Mouse (Mus musculus) forebrain, embryonic 16.5 days (tissue): ENCODE data around the gene Gapvd1. TPM values are rescaled to one million over a fixed set of nuclear protein-coding genes. Genes with fewer than 3 reads are reported as not detected.

Experiments
- ATAC-seq: fragments of 200-750 bp; cut with Nextera tagmentation; 2 replicates; pipeline ENCODE4 v1.8.0; 2017; ENCODE audit warnings: mild to moderate bottlenecking, moderate library complexity
- H3K27ac ChIP-seq: fragments of 300-500 bp; sonication (generic); 2 replicates; pipeline ENCODE4 v1.5.1; 2014; ENCODE audit warnings: low read length, control low read depth
- H3K27me3 ChIP-seq: fragments of 300-500 bp; sonication (generic); replicated peaks from 2 replicates; pipeline ENCODE4 v1.6.1; 2014; ENCODE audit warnings: low read length; ENCODE audit not compliant: control insufficient read depth, insufficient read depth
- H3K36me3 ChIP-seq: fragments of 300-500 bp; sonication (generic); 2 replicates; pipeline ENCODE4 v1.6.1; 2014; ENCODE audit not compliant: control insufficient read depth, insufficient read depth
- H3K4me1 ChIP-seq: fragments of 300-500 bp; sonication (generic); replicated peaks from 2 replicates; pipeline ENCODE4 v1.6.1; 2014; ENCODE audit warnings: low read length; ENCODE audit not compliant: control insufficient read depth, insufficient read depth
- H3K4me2 ChIP-seq: fragments of 300-500 bp; sonication (generic); 2 replicates; pipeline ENCODE4 v1.6.1; 2014; ENCODE audit warnings: mild to moderate bottlenecking, low read length, control low read depth
- H3K4me3 ChIP-seq: fragments of 300-500 bp; sonication (generic); replicated peaks from 2 replicates; pipeline ENCODE4 v1.5.1; 2014; ENCODE audit warnings: mild to moderate bottlenecking, low read length, control low read depth
- H3K9ac ChIP-seq: fragments of 300-500 bp; sonication (generic); replicated peaks from 2 replicates; pipeline ENCODE4 v1.6.1; 2014; ENCODE audit warnings: low read depth, low read length, control low read depth
- H3K9me3 ChIP-seq: fragments of 300-500 bp; sonication (generic); 2 replicates; pipeline ENCODE4 v1.6.1; 2016; ENCODE audit warnings: low read length; ENCODE audit not compliant: control insufficient read depth
- WGBS: fragments of 180-500 bp; shearing (Covaris S2); extraction: QIAGEN DNeasy Blood & Tissue Kit; methylation state at CpG from one replicate; pipeline ENCODE4 v1.1.7; 2014; 5-methylcytosine and 5-hydroxymethylcytosine counted together
- polyA plus RNA-seq: library from polyadenylated mRNA; unstranded; fragments of >200 nt; fragmentation: Nextera tagmentation; extraction: Ambion mirVana; gene quantifications from 2 replicates; pipeline ENCODE4 v1.2.1, GENCODE M21; 2015

Gapvd1 gene
- polyA plus RNA-seq, 1 experiment from 2014 or later = 126 TPM

GRCm38 (mm10) chr2:34646541-34646865 lies 108.5 kb downstream of the Gapvd1 start:
- Histone ChIP-seq H3K27ac (no peak overlapping the region), H3K36me3 (no peaks in the 10 kb centered on the region), H3K27me3 (0 out of 2 replicates have a peak, but pooled peaks cover 4% of the 10 kb centered on the region), H3K4me1 (peaks cover 9% of the 10 kb centered on the region), H3K4me3 (no peak overlapping the region; the same call in 1 of the 2 replicates), H3K4me2 (peak overlapping the region; percentile 38), H3K9me3 (no peaks in the 10 kb centered on the region), H3K9ac (no peak overlapping the region)
- 9% methylated on average over 5 of the region's 5 CpGs for WGBS
- no peak for ATAC-seq

DNA sequence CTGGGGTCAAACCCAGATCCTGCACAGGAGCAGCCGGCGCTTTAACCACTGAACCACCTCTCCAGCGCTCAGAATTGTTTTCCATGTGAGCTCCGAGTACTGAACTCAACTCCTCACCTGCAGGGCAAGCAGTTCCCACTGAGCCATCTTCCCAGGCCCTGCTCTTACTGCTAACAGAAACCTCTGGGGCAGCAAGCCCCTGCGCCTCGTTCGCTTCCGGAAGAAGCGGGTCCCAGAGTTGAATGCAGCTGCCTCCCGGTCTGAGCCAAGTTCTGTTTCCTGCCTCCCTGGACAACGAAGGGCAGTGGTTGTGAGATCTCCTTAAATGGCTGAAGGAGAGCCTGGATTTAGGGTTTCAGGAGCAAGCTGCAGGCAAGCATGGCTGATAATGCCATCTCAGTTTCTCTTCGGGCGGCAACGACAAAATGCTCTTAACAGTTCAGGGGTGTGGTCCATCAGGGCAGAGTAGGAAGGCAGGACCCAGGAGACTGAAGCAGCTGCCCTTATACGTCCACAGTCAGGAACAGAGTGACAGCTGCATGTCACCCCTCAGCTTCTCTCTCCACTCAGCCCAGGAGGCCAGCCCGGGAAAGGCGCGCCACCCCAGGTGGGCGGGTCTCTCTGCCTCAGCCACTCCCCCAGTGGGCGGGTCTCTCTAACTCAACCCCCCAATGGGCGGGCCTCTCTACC lies 109.0 kb downstream of the Gapvd1 start:
- 12% methylated on average over 21 of the region's 21 CpGs for WGBS
- no peak overlapping the region; the same call in 1 of the 2 replicates for H3K9ac ChIP-seq
- ATAC-seq = peak; percentile 77

GRCm38 (mm10) chr2:34644571-34645526 lies 110.2 kb downstream of the Gapvd1 start:
- no peak overlapping the region for H3K9ac ChIP-seq
- no peak for ATAC-seq
- H3K4me1 ChIP-seq = peaks cover 9% of the 10 kb centered on the region
- H3K4me3 ChIP-seq = no peak overlapping the region
- H3K9me3 ChIP-seq = no peaks in the 10 kb centered on the region
- no peaks in the 10 kb centered on the region for H3K36me3 ChIP-seq
- no peak overlapping the region for H3K27ac ChIP-seq
- H3K4me2 ChIP-seq = no peak overlapping the region
- H3K27me3 ChIP-seq = 0 out of 2 replicates have a peak, but pooled peaks cover 4% of the 10 kb centered on the region
- WGBS = 28% methylated on average over 22 of the region's 22 CpGs

More for the DNA sequence above, 109.0 kb downstream of the Gapvd1 start:
- H3K27ac ChIP-seq = no peak overlapping the region
- no peaks in the 10 kb centered on the region for H3K9me3 ChIP-seq
- 0 out of 2 replicates have a peak, but pooled peaks cover 4% of the 10 kb centered on the region for H3K27me3 ChIP-seq
- peaks cover 9% of the 10 kb centered on the region for H3K4me1 ChIP-seq
- peak overlapping the region; percentile 23 for H3K4me3 ChIP-seq
- no peaks in the 10 kb centered on the region for H3K36me3 ChIP-seq
- H3K4me2 ChIP-seq = peak overlapping the region; percentile 38

DNA sequence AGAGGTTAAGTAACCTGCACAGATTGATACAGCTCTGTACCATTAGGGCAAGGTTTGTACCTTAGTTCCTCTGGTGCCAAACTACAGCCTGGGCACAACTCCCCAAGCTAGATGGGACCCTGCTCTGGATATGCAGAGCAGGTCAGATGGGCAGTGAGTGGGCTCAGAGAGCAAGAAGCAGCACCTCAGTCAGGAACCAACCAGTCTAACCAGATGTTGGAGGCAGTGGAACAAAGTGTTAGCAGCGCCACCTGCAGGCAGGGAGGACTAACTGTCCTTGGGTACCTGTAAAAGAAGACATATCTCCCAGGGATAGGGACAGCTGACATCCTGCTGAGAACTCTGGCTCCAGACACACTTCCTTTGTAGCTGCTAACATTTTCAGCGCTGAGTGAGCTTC lies 112.7 kb downstream of the Gapvd1 start:
- Histone ChIP-seq H3K4me2 (no peak overlapping the region), H3K27me3 (0 out of 2 replicates have a peak, but pooled peaks cover 4% of the 10 kb centered on the region), H3K4me3 (no peak overlapping the region), H3K9ac (no peak overlapping the region), H3K9me3 (no peaks in the 10 kb centered on the region), H3K36me3 (no peaks in the 10 kb centered on the region), H3K27ac (no peak overlapping the region), H3K4me1 (peaks cover 11% of the 10 kb centered on the region)
- WGBS = 32% methylated on average over 2 of the region's 2 CpGs
- no peak for ATAC-seq

GRCm38 (mm10) chr2:34639725-34640124 lies 115.3 kb downstream of the Gapvd1 start:
- Histone ChIP-seq H3K4me3 (no peak overlapping the region), H3K36me3 (no peaks in the 10 kb centered on the region), H3K9me3 (no peaks in the 10 kb centered on the region), H3K27me3 (0 out of 2 replicates have a peak, but pooled peaks cover 2% of the 10 kb centered on the region), H3K4me1 (peaks cover 3% of the 10 kb centered on the region), H3K4me2 (no peak overlapping the region), H3K27ac (no peak overlapping the region), H3K9ac (no peak overlapping the region)
- WGBS = 64% methylated on average over 5 of the region's 5 CpGs
- 0 out of 2 replicates have a peak, but pooled peaks have one; percentile 11 for ATAC-seq

DNA sequence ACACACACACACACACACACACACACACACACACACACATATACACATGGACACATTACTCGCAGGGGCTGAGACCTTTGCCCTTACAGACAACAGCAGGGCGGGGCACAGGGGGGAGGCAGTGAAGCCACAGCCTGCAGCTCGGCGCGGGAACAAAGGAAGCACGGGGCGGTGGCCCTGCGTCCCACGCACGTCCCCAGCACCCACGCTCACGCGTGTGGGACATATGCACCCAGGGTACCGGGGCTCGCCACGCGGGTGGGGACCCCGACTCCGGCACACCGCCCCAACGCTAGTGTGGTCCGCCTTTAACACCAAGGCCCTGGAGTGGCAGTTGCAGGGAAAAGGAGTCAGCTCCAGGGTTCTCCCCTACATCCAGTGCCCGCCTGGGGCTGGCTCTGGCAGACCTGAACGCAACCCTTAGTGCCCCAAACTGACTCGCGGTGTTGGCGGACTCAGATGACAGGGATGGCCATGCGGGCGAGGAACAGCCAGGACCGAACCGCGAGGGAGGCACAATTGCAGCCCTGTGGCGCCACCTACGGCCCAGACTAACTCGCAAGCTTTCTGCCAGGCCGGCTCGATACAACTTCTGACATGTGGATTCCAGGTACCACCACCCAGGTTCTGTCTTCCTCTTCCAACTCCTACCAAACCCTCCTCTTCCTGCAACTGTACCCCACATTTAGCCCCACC lies 115.9 kb downstream of the Gapvd1 start:
- 14% methylated on average over 36 of the region's 37 CpGs for WGBS
- 0 out of 2 replicates have a peak, but pooled peaks cover 2% of the 10 kb centered on the region for H3K27me3 ChIP-seq
- H3K36me3 ChIP-seq = no peaks in the 10 kb centered on the region
- peak overlapping the region; percentile 80 for H3K9ac ChIP-seq
- peak overlapping the region; percentile 48 for H3K4me3 ChIP-seq
- ATAC-seq = peak; percentile 89
- H3K9me3 ChIP-seq = no peaks in the 10 kb centered on the region
- H3K27ac ChIP-seq = no peak overlapping the region; the same call in 1 of the 2 replicates
- H3K4me2 ChIP-seq = peak overlapping the region; percentile 97
- peaks cover 3% of the 10 kb centered on the region for H3K4me1 ChIP-seq

- Histone ChIP-seq H3K27ac (no peak overlapping the region), H3K4me1 (peaks cover 3% of the 10 kb centered on the region), H3K4me2 (no peak overlapping the region), H3K9me3 (no peaks in the 10 kb centered on the region), H3K9ac (no peak overlapping the region), H3K36me3 (no peaks in the 10 kb centered on the region), H3K4me3 (no peak overlapping the region), H3K27me3 (no peaks in the 10 kb centered on the region)
- ATAC-seq = no peak
- WGBS = 77% methylated on average over 14 of the region's 14 CpGs
These were observed 119.5 kb downstream of the Gapvd1 start for GRCm38 (mm10) chr2:34635249-34636165.

GRCm38 (mm10) chr2:34632051-34632450 lies 123.0 kb downstream of the Gapvd1 start:
- Histone ChIP-seq H3K36me3 (no peaks in the 10 kb centered on the region), H3K4me1 (no peaks in the 10 kb centered on the region), H3K4me3 (no peak overlapping the region), H3K9me3 (no peaks in the 10 kb centered on the region), H3K4me2 (no peak overlapping the region), H3K27me3 (no peaks in the 10 kb centered on the region), H3K9ac (no peak overlapping the region), H3K27ac (no peak overlapping the region)
- ATAC-seq = no peak
- 75% methylated on average over 12 of the region's 12 CpGs for WGBS
